Mouse (Mus musculus): ENCODE measurements around the gene Casp4. TPM values are rescaled to one million over a fixed set of nuclear protein-coding genes. Genes with fewer than 3 reads are reported as not detected.

Gene Casp4
- 3.1 and 4.1 TPM in 2 replicates for polyA plus RNA-seq (2015; fragmentation: Nextera tagmentation; extraction: Ambion mirVana)

DNA sequence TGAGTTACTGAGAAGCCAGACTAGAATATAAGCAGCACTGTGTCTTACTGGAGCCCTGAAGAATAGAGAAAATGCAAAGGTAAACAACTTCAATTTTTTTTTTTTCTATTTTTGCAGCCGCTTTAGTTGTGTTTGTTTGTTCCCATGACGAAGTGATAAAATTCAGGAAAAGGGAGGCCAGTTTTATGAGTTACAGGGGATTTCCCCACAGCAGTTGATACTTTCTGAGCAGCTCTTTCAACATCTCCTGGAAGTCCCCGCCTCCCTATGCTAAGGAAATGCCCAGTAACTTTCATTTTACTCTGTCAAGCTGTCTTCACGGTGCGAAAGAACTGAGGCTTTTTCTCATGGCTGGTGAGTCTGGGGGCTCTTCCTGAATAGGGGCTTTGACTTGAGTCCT, at the start of gene Casp4:
Gene Casp4 (plus strand): TSS at position 268 of the 400 bp plus-strand sequence.

DNA sequence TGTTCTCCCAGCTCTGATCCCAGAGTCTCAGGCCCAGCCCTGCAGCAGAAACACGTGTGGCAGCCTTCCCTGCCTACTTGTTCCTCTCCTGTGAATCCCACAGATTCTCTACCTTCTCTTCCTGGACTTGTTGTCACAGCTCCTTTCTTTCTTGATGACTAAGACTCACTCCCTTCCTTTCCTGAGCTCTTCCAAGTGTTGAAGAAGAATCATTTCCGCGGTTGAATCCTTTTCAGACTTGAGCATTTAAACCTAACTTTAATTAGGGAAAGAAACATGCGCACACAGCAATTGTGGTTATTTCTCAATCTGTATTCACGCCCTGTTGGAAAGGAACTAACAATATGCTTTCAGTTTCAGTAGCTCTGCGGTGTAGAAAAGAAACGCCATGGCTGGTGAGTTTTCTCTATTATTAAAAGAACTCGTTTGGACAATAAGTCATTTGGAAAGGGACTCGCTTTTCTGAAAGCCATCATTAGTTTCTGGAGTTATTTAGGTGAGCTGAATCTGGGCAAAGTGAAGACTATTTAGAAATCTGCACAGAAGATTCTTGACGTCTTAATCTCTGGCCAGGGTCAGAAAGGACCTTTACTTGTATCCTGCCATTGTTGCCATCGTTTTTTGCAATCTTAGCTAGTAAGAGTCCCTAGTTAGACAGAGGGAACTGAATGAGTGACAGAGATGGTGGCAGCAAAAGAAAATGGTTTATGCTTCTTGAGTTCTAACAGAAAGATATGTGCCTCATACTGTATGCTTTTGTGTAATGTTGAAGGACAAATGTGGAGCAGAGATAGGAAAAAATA, 10.1 kb upstream of the Casp4 start, which contains the start of gene Casp1:
Gene Casp1 (plus strand): TSS at position 189 of the 803 bp plus-strand sequence.

GRCm38 (mm10) chr9:5345291-5345898, 36.8 kb downstream of the Casp4 start, which contains the start of gene Casp12:
TSS of gene Casp12 (plus strand) at chr9:5345430.

Other genes starting within 250 kb of the Casp4 start
- 2.0 and 2.7 TPM in 2 replicates for gene Casp1, start 10.3 kb upstream of the Casp4 start, polyA plus RNA-seq (2015; fragmentation: Nextera tagmentation; extraction: Ambion mirVana)
- gene Casp12, start 36.6 kb downstream of the Casp4 start, polyA plus RNA-seq (2015; fragmentation: Nextera tagmentation; extraction: Ambion mirVana), result 20.8 and 21.3 TPM in 2 replicates

Measured in urinary bladder, postnatal 0 days (tissue).